Mouse (Mus musculus) CH12.LX (cell line): ENCODE data around the gene Folr1.
A peak's percentile ranks its signal among the peaks of the same experiment; 100 is the strongest.

Experiments
- BHLHE40 ChIP-seq: IDR thresholded peaks from 2 replicates; pipeline ENCODE4 v1.6.1; 2011; ENCODE audit warnings: mild to moderate bottlenecking, low read depth, low read length, improper control_type of control experiment
- CTCF ChIP-seq, 2 experiments: IDR thresholded peaks in 1 of 2; conservative IDR thresholded peaks in 1 of 2; 2 replicates each; pipeline ENCODE4 v1.5.1; 2011 to 2012; ENCODE audit warnings: low read depth in 2 of 2, low read length in 2 of 2, improper control_type of control experiment in 1 of 2, inconsistent platforms in 1 of 2, mild to moderate bottlenecking in 1 of 2, moderate library complexity in 1 of 2
- ELF1 ChIP-seq: IDR thresholded peaks from 2 replicates; pipeline ENCODE4 v1.6.1; 2014; ENCODE audit warnings: low read depth, mild to moderate bottlenecking, inconsistent platforms, low read length, improper control_type of control experiment
- MYC ChIP-seq: IDR thresholded peaks from 2 replicates; pipeline ENCODE4 v1.6.1; 2011; ENCODE audit warnings: low read depth, mild to moderate bottlenecking, improper control_type of control experiment, low read length
- SIN3A ChIP-seq: IDR thresholded peaks from 2 replicates; pipeline ENCODE4 v1.6.1; 2012; ENCODE audit warnings: low read length, improper control_type of control experiment, inconsistent platforms

DNA sequence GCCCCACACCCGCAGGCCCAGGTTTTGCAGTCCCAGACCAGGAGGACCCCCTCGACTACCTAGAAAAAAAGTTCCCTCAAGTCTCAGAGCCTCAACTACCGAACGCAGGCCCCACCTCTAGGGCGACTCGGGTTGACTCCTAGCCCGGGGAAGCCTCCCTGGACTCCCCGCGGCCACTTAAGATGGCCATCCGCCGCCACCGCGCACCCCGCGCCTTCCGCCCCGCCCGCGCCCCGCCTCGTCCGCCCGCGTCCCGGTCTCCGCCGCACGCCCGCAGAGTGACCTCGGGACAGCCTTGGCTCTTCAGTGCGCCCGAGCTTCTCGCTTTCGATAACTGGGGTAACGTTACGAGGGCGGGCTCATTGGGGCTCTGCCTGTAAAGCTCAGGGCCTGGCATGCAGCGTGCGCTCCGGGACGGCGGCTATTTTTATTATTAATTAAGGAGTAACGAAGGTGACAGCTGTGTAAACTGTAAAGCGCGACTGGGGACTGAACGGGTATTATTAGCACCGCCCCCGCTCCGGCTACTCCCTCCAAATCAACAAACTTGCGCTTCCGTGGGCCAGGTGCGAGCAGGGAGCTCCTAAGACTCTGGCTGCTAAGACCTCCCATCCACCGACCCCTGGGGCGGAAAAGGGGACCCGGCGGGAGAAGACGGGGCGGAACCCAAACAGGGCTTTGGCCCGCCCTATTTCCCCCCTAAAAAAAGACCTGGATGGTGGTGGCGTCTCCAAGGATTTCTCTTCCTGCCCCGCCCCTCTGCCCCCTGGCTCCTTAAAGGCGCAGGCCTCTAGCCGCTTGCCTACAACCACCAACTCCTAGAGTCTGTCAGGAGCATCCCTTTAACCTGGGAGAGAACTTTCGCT lies 32.7 kb downstream of the Folr1 start, which contains the start of gene Inppl1:
- TF ChIP-seq CTCF (conservative IDR thresholded peaks at IDR 0.05 in 1 of 2, IDR thresholded peaks at IDR 0.05 in 1 of 2; ENCODE audit: low read depth in 2 of 2, low read length in 2 of 2): no peak
- peak; percentile 62 for TF ChIP-seq SIN3A
- no peak for TF ChIP-seq BHLHE40
- TF ChIP-seq ELF1: peak; percentile 58
- no peak for TF ChIP-seq MYC
